Mouse (Mus musculus) CH12.LX (cell line): ENCODE measurements around the gene Cep63. TPM values are rescaled to one million over a fixed set of nuclear protein-coding genes. Genes with fewer than 3 reads are reported as not detected.

Source experiments
- DNase-seq: peaks from one replicate; pipeline ENCODE4 v3.0.0-alpha.2; 2013; ENCODE audit errors: extremely low read depth
- H3K27ac ChIP-seq: 2 replicates; pipeline ENCODE4 v1.5.1; 2012; ENCODE audit warnings: low read depth, mild to moderate bottlenecking, control low read depth, moderate library complexity; ENCODE audit not compliant: insufficient read depth
- H3K27me3 ChIP-seq: replicated peaks from 2 replicates; pipeline ENCODE3; 2012; ENCODE audit warnings: inconsistent platforms
- H3K36me3 ChIP-seq, 2 experiments: replicated peaks in 1 of 2; 2 replicates each; pipeline versions ENCODE3 to v1.6.1; 2012; ENCODE audit warnings: inconsistent platforms in 1 of 2, low read length in 1 of 2, mild to moderate bottlenecking in 1 of 2, mixed read lengths in 1 of 2, moderate library complexity in 1 of 2; ENCODE audit not compliant: control insufficient read depth in 1 of 2, insufficient read depth in 1 of 2
- H3K4me1 ChIP-seq, 2 experiments: 2 replicates each; pipeline ENCODE4 v1.6.1; 2012; ENCODE audit warnings: inconsistent platforms in 1 of 2, moderate library complexity in 1 of 2; ENCODE audit not compliant: insufficient read depth in 2 of 2, control insufficient read depth in 1 of 2
- H3K4me2 ChIP-seq: 2 replicates; pipeline ENCODE4 v1.6.1; 2012; ENCODE audit warnings: low read depth, mild to moderate bottlenecking, control low read depth; ENCODE audit not compliant: poor library complexity, insufficient read depth, severe bottlenecking
- H3K4me3 ChIP-seq, 3 experiments: fragments of 150-350 bp in 1 of 3; sonication (generic) in 1 of 3; replicated peaks in 1 of 3; 2 replicates each; pipeline versions ENCODE3 to v1.5.1; 2011 to 2012; ENCODE audit warnings: low read depth in 2 of 3, low read length in 2 of 3, mild to moderate bottlenecking in 2 of 3, moderate library complexity in 2 of 3, control low read depth in 1 of 3, improper control_type of control experiment in 1 of 3, inconsistent platforms in 1 of 3, mixed read lengths in 1 of 3; ENCODE audit not compliant: poor library complexity in 1 of 3
- H3K79me2 ChIP-seq: replicated peaks from 2 replicates; pipeline ENCODE4 v1.6.1; 2012; ENCODE audit warnings: mild to moderate bottlenecking, moderate library complexity; ENCODE audit not compliant: control insufficient read depth, poor library complexity, insufficient read depth, severe bottlenecking; ENCODE audit errors: extremely low read depth
- H3K9ac ChIP-seq: 2 replicates; pipeline ENCODE4 v1.6.1; 2012; ENCODE audit warnings: low read depth, mild to moderate bottlenecking, control low read depth, moderate library complexity; ENCODE audit not compliant: insufficient read depth
- H3K9me3 ChIP-seq: replicated peaks from 2 replicates; pipeline ENCODE3; 2012; ENCODE audit warnings: low read length, inconsistent platforms, mixed read lengths
- CHD1 ChIP-seq: IDR thresholded peaks from 2 replicates; pipeline ENCODE4 v1.6.1; 2012; ENCODE audit warnings: low read depth, low read length, improper control_type of control experiment, inconsistent platforms
- CHD2 ChIP-seq: IDR thresholded peaks from 2 replicates; pipeline ENCODE4 v1.6.1; 2011; ENCODE audit warnings: low read length, improper control_type of control experiment
- CTCF ChIP-seq, 2 experiments: IDR thresholded peaks in 1 of 2; conservative IDR thresholded peaks in 1 of 2; 2 replicates each; pipeline ENCODE4 v1.5.1; 2011 to 2012; ENCODE audit warnings: low read depth in 2 of 2, low read length in 2 of 2, improper control_type of control experiment in 1 of 2, inconsistent platforms in 1 of 2, mild to moderate bottlenecking in 1 of 2, moderate library complexity in 1 of 2
- ELF1 ChIP-seq: IDR thresholded peaks from 2 replicates; pipeline ENCODE4 v1.6.1; 2014; ENCODE audit warnings: low read depth, mild to moderate bottlenecking, inconsistent platforms, low read length, improper control_type of control experiment
- EP300 ChIP-seq: IDR thresholded peaks from 2 replicates; pipeline ENCODE4 v1.6.1; 2011; ENCODE audit warnings: low read length, improper control_type of control experiment
- ETS1 ChIP-seq: conservative IDR thresholded peaks from 2 replicates; pipeline ENCODE4 v1.6.1; 2012; ENCODE audit warnings: low read depth, mild to moderate bottlenecking, inconsistent platforms, low read length, improper control_type of control experiment, moderate library complexity
- GABPA ChIP-seq: IDR thresholded peaks from 2 replicates; pipeline ENCODE4 v1.6.1; 2012; ENCODE audit warnings: low read depth, low read length, improper control_type of control experiment, inconsistent platforms; ENCODE audit not compliant: insufficient replicate concordance
- HCFC1 ChIP-seq: IDR thresholded peaks from 2 replicates; pipeline ENCODE4 v1.6.1; 2012; ENCODE audit warnings: low read depth, mild to moderate bottlenecking, inconsistent platforms, low read length, improper control_type of control experiment
- IRF4 ChIP-seq: IDR thresholded peaks from 2 replicates; pipeline ENCODE4 v1.6.1; 2014; ENCODE audit warnings: low read depth, mild to moderate bottlenecking, inconsistent platforms, low read length, improper control_type of control experiment
- KAT2A ChIP-seq: IDR thresholded peaks from 2 replicates; pipeline ENCODE4 v1.6.1; 2012; ENCODE audit warnings: low read length, improper control_type of control experiment, inconsistent platforms; ENCODE audit not compliant: insufficient replicate concordance
- MAFK ChIP-seq: IDR thresholded peaks from 2 replicates; pipeline ENCODE4 v1.6.1; 2011; ENCODE audit warnings: low read length, improper control_type of control experiment; ENCODE audit not compliant: insufficient replicate concordance
- MAZ ChIP-seq: IDR thresholded peaks from 2 replicates; pipeline ENCODE4 v1.6.1; 2012; ENCODE audit warnings: low read depth, mild to moderate bottlenecking, inconsistent platforms, low read length, improper control_type of control experiment, moderate library complexity
- MYC ChIP-seq: IDR thresholded peaks from 2 replicates; pipeline ENCODE4 v1.6.1; 2011; ENCODE audit warnings: low read depth, mild to moderate bottlenecking, improper control_type of control experiment, low read length
- NRF1 ChIP-seq: IDR thresholded peaks from 2 replicates; pipeline ENCODE4 v1.6.1; 2014; ENCODE audit warnings: low read depth, mild to moderate bottlenecking, inconsistent platforms, low read length, improper control_type of control experiment, moderate library complexity
- PAX5 ChIP-seq: IDR thresholded peaks from 2 replicates; pipeline ENCODE4 v1.6.1; 2012; ENCODE audit warnings: low read length, inconsistent platforms, mixed read lengths
- POLR2AphosphoS2 ChIP-seq: IDR thresholded peaks from 2 replicates; pipeline ENCODE4 v1.6.1; 2011; ENCODE audit warnings: low read depth, low read length, improper control_type of control experiment
- RCOR1 ChIP-seq: conservative IDR thresholded peaks from 2 replicates; pipeline ENCODE4 v1.6.1; 2012; ENCODE audit warnings: low read depth, mild to moderate bottlenecking, inconsistent platforms, low read length, improper control_type of control experiment
- SIN3A ChIP-seq: IDR thresholded peaks from 2 replicates; pipeline ENCODE4 v1.6.1; 2012; ENCODE audit warnings: low read length, improper control_type of control experiment, inconsistent platforms
- TCF12 ChIP-seq: IDR thresholded peaks from 2 replicates; pipeline ENCODE4 v1.6.1; 2014; ENCODE audit warnings: low read depth, mild to moderate bottlenecking, inconsistent platforms, low read length, improper control_type of control experiment
- UBTF ChIP-seq: IDR thresholded peaks from 2 replicates; pipeline ENCODE4 v1.6.1; 2012; ENCODE audit warnings: low read depth, mild to moderate bottlenecking, inconsistent platforms, low read length, improper control_type of control experiment, moderate library complexity
- USF1 ChIP-seq: IDR thresholded peaks from 2 replicates; pipeline ENCODE4 v1.6.1; 2014; ENCODE audit warnings: low read depth, mild to moderate bottlenecking, inconsistent platforms, low read length, improper control_type of control experiment
- ZKSCAN1 ChIP-seq: IDR thresholded peaks from 2 replicates; pipeline ENCODE4 v1.6.1; 2012; ENCODE audit warnings: low read depth, inconsistent platforms, low read length, improper control_type of control experiment, borderline replicate concordance
- ZNF384 ChIP-seq: IDR thresholded peaks from 2 replicates; pipeline ENCODE4 v1.6.1; 2012; ENCODE audit warnings: low read depth, low read length, improper control_type of control experiment, inconsistent platforms
- dilution Hi-C: fragments of 300-500 bp; cut with MboI; formaldehyde crosslinking; loops from 2 replicates; pipeline ENCODE4 v1.14.3; 2020; ENCODE audit warnings: low sequenced_read_pairs; ENCODE audit not compliant: extremely low pct_unique_long_range_greater_than_20kb, extremely low pct_ligation_motif_present
- in situ Hi-C: fragments of 300-500 bp; cut with MboI; formaldehyde crosslinking; loops from 3 replicates; pipeline ENCODE4 v1.14.3; 2019; ENCODE audit warnings: low sequenced_read_pairs, low pct_ligation_motif_present, low pct_unique_long_range_greater_than_20kb, mixed read lengths
- polyA plus RNA-seq: library from polyadenylated mRNA; unstranded; fragments of >175 nt; gene quantifications from 2 replicates; pipeline ENCODE4 v1.2.1, GENCODE M21; 2012; ENCODE audit warnings: low read depth; ENCODE audit not compliant: insufficient read length
- total RNA-seq, 2 experiments: library from RNA; depleted of rRNA; stranded (reverse); fragments of 300-350 nt in 1 of 2; fragments of >200 nt in 1 of 2; gene quantifications; 2 replicates each; pipeline ENCODE4 v1.2.3; 2012 to 2014

Cep63 gene
- total and polyA plus RNA-seq, 3 experiments: 18.7 to 45.6 (median 27.3) TPM

GRCm38 (mm10) chr9:102675922-102676321 is 49.6 kb upstream of the Cep63 start:
- no peak for DNase-seq
- dilution Hi-C loops: no loop called here
- TF ChIP-seq MAZ (no peak), EP300 (no peak), KAT2A (no peak), IRF4 (no peak), POLR2AphosphoS2 (no peak), RCOR1 (no peak), MAFK (no peak), CHD2 (no peak), UBTF (no peak), CHD1 (no peak), ZKSCAN1 (no peak), NRF1 (no peak), TCF12 (no peak), GABPA (no peak), ELF1 (no peak), ETS1 (no peak), HCFC1 (no peak), MYC (no peak), SIN3A (no peak), ZNF384 (no peak)
- no peaks in the 10 kb centered on the region for H3K27me3 ChIP-seq
- H3K9me3 ChIP-seq: no peaks in the 10 kb centered on the region
- H3K27ac ChIP-seq: no peak overlapping the region
- H3K36me3 ChIP-seq: no peaks in the 10 kb centered on the region
- H3K9ac ChIP-seq: no peak overlapping the region
- H3K4me2 ChIP-seq: no peak overlapping the region
- H3K79me2 ChIP-seq: no peaks in the 10 kb centered on the region
- H3K4me3 ChIP-seq: no peak overlapping the region
- in situ Hi-C loops: no loop called here
- H3K4me1 ChIP-seq: no peaks in the 10 kb centered on the region

- Histone ChIP-seq H3K79me2 (no peaks in the 10 kb centered on the region), H3K9ac (no peak overlapping the region), H3K27me3 (no peaks in the 10 kb centered on the region), H3K4me1 (no peaks in the 10 kb centered on the region), H3K9me3 (no peaks in the 10 kb centered on the region), H3K36me3 (no peaks in the 10 kb centered on the region), H3K4me2 (no peak overlapping the region), H3K27ac (no peak overlapping the region), H3K4me3 (no peak overlapping the region)
- TF ChIP-seq MYC: no peak
- TF ChIP-seq EP300: no peak
- TF ChIP-seq PAX5: no peak
- no peak for TF ChIP-seq ZNF384
- TF ChIP-seq CTCF (conservative IDR thresholded peaks at IDR 0.05 in 1 of 2, IDR thresholded peaks at IDR 0.05 in 1 of 2; ENCODE audit: low read depth in 2 of 2, low read length in 2 of 2): no peak
- no peak for TF ChIP-seq CHD1
- TF ChIP-seq UBTF: no peak
- TF ChIP-seq USF1: no peak
- TF ChIP-seq ELF1: no peak
- dilution Hi-C loops (no loop called here), in situ Hi-C loops (no loop called here)
- DNase-seq: no peak
These were observed 47.0 kb upstream of the Cep63 start for GRCm38 (mm10) chr9:102673381-102673780.
